Mouse (Mus musculus) hindbrain, embryonic 14.5 days (tissue): Measurements from ENCODE around the gene Atp1b3. TPM values are rescaled to one million over a fixed set of nuclear protein-coding genes. Genes with fewer than 3 reads are reported as not detected.

Experiments used
- ATAC-seq: fragments of 200-750 bp; cut with Nextera tagmentation; 2 replicates; pipeline ENCODE4 v1.8.0; 2017; ENCODE audit warnings: moderate number of reproducible peaks, mild to moderate bottlenecking, moderate TSS enrichment, moderate library complexity; ENCODE audit not compliant: low FRiP score
- DNase-seq: peaks from one replicate; pipeline ENCODE4 v3.0.0-alpha.2; 2015; ENCODE audit warnings: low spot score
- H3K27ac ChIP-seq: fragments of 300-500 bp; sonication (generic); 2 replicates; pipeline ENCODE4 v1.5.1; 2014; ENCODE audit warnings: mild to moderate bottlenecking, moderate library complexity
- H3K27me3 ChIP-seq: fragments of 300-500 bp; sonication (generic); 2 replicates; pipeline ENCODE4 v1.6.1; 2014; ENCODE audit warnings: mild to moderate bottlenecking, low read length, mixed read lengths; ENCODE audit not compliant: control insufficient read depth, insufficient read depth
- H3K36me3 ChIP-seq: fragments of 300-500 bp; sonication (generic); replicated peaks from 2 replicates; pipeline ENCODE4 v1.6.1; 2014; ENCODE audit not compliant: control insufficient read depth, insufficient read depth
- H3K4me1 ChIP-seq: fragments of 300-500 bp; sonication (generic); replicated peaks from 2 replicates; pipeline ENCODE4 v1.6.1; 2014; ENCODE audit warnings: antibody characterized with exemption, low read length, mixed read lengths; ENCODE audit not compliant: control insufficient read depth, insufficient read depth
- H3K4me2 ChIP-seq: fragments of 300-500 bp; sonication (generic); replicated peaks from 2 replicates; pipeline ENCODE4 v1.6.1; 2014; ENCODE audit warnings: mild to moderate bottlenecking, moderate library complexity
- H3K4me3 ChIP-seq: fragments of 300-500 bp; sonication (generic); replicated peaks from 2 replicates; pipeline ENCODE4 v1.5.1; 2014; ENCODE audit warnings: mild to moderate bottlenecking, low read length
- H3K9ac ChIP-seq: fragments of 300-500 bp; sonication (generic); 2 replicates; pipeline ENCODE4 v1.6.1; 2014
- H3K9me3 ChIP-seq: fragments of 300-500 bp; sonication (generic); 2 replicates; pipeline ENCODE4 v1.6.1; 2016; ENCODE audit warnings: low read length; ENCODE audit not compliant: control insufficient read depth
- WGBS: fragments of 180-500 bp; shearing (Covaris S2); extraction: QIAGEN DNeasy Blood & Tissue Kit; methylation state at CpG from one replicate; pipeline ENCODE4 v1.1.7; 2014; 5-methylcytosine and 5-hydroxymethylcytosine counted together
- polyA plus RNA-seq: library from polyadenylated mRNA; unstranded; fragments of >200 nt; fragmentation: Nextera tagmentation; extraction: Ambion mirVana; gene quantifications from 2 replicates; pipeline ENCODE4 v1.2.1, GENCODE M21; 2014

The Atp1b3 gene
- polyA plus RNA-seq, 1 experiment from 2014 or later, result 181 TPM

DNA sequence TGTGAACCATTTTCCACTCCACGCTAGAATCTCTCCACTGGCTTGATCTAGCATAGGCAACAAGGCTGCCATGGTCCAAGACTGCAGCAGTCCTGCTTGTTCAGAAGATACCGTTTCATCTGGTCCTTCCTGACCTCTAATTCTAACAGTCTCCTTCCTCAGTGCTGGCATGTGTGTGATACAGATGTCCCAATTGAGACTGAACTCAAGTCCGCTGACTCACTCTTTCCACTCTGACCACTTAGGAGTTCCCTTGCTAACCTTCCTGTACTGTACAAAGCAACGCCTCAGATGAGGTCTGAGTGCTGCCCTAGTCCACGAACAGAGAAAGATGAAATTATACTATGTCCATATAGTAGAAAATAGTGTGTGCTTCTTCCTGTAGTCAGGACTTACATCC is 28.9 kb upstream of the Atp1b3 start:
- ATAC-seq (no peak), DNase-seq (no peak)
- no peaks in the 10 kb centered on the region for H3K36me3 ChIP-seq
- H3K27ac ChIP-seq, result no peak overlapping the region
- no peaks in the 10 kb centered on the region for H3K4me1 ChIP-seq
- H3K9me3 ChIP-seq, result no peaks in the 10 kb centered on the region
- WGBS, result 90% methylated on average over 5 of the region's 5 CpGs
- no peaks in the 10 kb centered on the region for H3K27me3 ChIP-seq
- H3K4me3 ChIP-seq, result no peak overlapping the region
- no peak overlapping the region for H3K9ac ChIP-seq
- no peak overlapping the region for H3K4me2 ChIP-seq

DNA sequence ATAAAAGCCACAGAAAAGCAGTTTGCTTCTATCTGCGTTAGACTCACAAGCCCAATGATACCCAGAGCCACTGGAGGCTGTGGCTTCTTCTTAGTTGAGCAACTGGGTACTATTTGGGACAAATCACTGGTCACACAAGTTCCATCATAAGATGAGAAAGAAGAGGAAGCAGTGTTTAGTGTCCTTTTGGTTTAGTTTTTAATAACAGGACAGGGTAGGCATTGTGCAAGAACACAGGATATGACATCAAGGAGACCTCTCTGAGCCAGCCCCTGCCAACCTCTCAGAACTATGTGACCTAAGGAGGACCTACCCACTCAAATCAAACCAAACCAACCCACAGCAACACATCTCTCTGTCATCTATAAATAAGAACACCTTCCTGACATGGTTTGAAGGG is 27.7 kb upstream of the Atp1b3 start:
- H3K9me3 ChIP-seq, result no peaks in the 10 kb centered on the region
- WGBS, result 82% methylated on average over 1 of the region's 1 CpGs
- DNase-seq (no peak), ATAC-seq (no peak)
- H3K4me2 ChIP-seq, result no peak overlapping the region
- H3K27me3 ChIP-seq, result no peaks in the 10 kb centered on the region
- no peaks in the 10 kb centered on the region for H3K4me1 ChIP-seq
- H3K27ac ChIP-seq, result no peak overlapping the region
- no peaks in the 10 kb centered on the region for H3K36me3 ChIP-seq
- no peak overlapping the region for H3K9ac ChIP-seq
- no peak overlapping the region for H3K4me3 ChIP-seq

DNA sequence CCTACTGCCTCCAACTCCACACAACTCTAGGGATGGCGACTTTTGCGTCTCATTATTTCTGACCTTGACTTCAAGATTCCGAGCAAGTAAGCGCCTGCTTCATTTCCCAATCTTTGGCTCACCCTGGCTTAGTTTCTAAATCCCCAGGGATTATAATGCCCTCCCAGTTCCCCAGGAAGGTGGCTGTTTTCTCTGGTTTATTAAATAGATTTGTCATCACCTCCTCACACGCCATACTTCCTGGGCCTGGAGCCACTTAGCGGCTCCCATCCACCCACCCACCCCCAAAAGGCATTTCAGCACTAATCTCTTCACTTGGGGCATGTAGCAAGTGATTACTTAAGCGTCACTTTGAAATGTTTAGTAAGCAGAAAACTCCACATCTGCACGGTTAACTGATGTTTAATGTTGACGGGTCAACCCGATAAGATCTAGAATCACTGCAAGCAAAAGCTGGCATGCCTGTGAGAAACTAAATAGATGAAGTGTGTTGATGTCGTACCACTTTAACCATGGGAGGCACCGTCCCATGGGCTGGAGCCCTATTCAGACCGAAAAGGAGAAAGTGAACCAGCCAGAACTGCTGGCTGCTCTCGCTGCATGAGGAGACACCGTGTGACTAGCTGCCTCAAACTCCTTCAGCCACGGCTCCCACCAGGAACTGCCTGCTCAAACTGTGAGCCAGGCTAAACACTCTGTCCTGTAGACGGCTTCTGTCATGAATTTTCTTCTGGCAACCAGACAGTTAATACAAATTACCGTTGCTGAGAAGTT is 19.7 kb upstream of the Atp1b3 start:
- ATAC-seq, result no peak
- no peak for DNase-seq
- no peaks in the 10 kb centered on the region for H3K36me3 ChIP-seq
- 78% methylated on average over 18 of the region's 18 CpGs for WGBS
- no peaks in the 10 kb centered on the region for H3K9me3 ChIP-seq
- no peak overlapping the region for H3K27ac ChIP-seq
- H3K4me3 ChIP-seq, result no peak overlapping the region
- H3K4me2 ChIP-seq, result no peak overlapping the region
- no peaks in the 10 kb centered on the region for H3K27me3 ChIP-seq
- H3K4me1 ChIP-seq, result no peaks in the 10 kb centered on the region
- no peak overlapping the region for H3K9ac ChIP-seq

DNA sequence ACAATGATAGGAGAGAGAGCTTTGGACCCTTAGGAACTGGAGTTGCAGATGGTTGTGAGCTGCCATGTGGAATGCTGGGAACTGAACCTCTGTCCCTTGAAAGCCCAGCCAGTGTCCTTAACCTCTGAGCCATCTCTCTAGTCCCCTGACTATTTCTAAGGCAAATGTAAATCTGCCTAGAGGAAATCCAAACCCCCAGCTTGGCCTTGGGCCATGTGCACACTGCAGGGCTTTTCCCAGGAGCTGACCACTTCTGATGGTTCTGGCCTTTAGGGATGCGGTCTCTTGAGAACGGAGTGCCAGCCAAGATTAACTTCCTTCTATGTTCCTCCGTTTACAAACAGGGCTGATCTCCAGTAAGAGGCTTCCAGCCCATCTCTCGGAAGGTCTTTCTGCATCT is 18.5 kb upstream of the Atp1b3 start:
- no peak overlapping the region for H3K4me2 ChIP-seq

DNA sequence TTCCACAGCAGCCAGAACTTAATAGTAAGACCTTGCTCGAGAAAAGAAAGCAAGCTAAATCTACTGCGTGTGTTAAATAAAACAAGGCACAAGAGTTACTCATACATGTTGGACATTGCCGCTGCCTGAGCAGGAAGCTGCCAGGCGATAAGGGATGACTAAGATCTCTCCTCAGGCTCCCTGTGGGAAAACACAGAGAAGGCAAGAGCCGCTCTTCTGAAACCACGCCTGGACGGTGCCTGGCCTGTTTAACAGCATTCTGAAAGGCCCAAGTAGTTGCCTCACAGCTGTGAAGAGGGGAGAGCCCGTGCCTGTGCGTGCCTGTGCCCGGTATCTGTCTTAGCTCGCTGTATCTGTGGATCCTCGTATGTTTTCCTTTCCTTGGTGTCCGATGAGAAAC is 17.2 kb upstream of the Atp1b3 start:
- no peaks in the 10 kb centered on the region for H3K27me3 ChIP-seq
- no peak for ATAC-seq
- DNase-seq, result no peak
- H3K9ac ChIP-seq, result no peak overlapping the region
- no peaks in the 10 kb centered on the region for H3K4me1 ChIP-seq
- no peak overlapping the region for H3K27ac ChIP-seq
- H3K36me3 ChIP-seq, result no peaks in the 10 kb centered on the region
- H3K4me2 ChIP-seq, result no peak overlapping the region
- H3K4me3 ChIP-seq, result no peak overlapping the region
- H3K9me3 ChIP-seq, result no peaks in the 10 kb centered on the region
- 84% methylated on average over 13 of the region's 13 CpGs for WGBS

More for the DNA sequence above, 18.5 kb upstream of the Atp1b3 start:
- 85% methylated on average over 4 of the region's 4 CpGs for whole genome bisulfite sequencing
- ATAC-seq (no peak), DNase-seq (no peak)
- Histone ChIP-seq H3K27me3 (no peaks in the 10 kb centered on the region), H3K4me3 (no peak overlapping the region), H3K36me3 (no peaks in the 10 kb centered on the region), H3K27ac (no peak overlapping the region), H3K4me1 (no peaks in the 10 kb centered on the region), H3K9ac (no peak overlapping the region), H3K9me3 (no peaks in the 10 kb centered on the region)

DNA sequence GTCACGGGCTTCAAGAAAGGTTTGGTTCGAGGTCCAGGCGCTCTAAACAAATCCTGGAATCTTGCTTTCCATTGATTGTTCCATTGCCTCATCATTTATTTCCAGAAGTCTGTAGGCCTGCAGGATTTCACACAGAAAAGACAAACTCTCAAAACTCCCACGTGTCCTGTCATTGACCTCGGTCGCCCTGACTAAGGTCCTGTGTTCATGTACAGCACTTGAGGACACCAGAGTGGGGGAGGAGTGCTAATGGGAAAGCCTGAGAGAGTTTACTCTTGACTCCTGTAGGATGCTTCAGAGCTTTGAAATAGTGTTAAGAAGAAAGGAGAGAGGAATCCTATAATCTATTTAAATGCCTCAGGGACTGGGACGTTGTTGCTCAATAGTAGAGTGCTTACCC is 15.3 kb upstream of the Atp1b3 start:
- no peaks in the 10 kb centered on the region for H3K27me3 ChIP-seq
- DNase-seq (no peak), ATAC-seq (no peak)
- no peak overlapping the region for H3K4me2 ChIP-seq
- H3K9me3 ChIP-seq, result no peaks in the 10 kb centered on the region
- no peak overlapping the region for H3K4me3 ChIP-seq
- no peaks in the 10 kb centered on the region for H3K4me1 ChIP-seq
- WGBS, result 80% methylated on average over 7 of the region's 7 CpGs
- H3K36me3 ChIP-seq, result no peaks in the 10 kb centered on the region
- no peak overlapping the region for H3K27ac ChIP-seq
- no peak overlapping the region for H3K9ac ChIP-seq

DNA sequence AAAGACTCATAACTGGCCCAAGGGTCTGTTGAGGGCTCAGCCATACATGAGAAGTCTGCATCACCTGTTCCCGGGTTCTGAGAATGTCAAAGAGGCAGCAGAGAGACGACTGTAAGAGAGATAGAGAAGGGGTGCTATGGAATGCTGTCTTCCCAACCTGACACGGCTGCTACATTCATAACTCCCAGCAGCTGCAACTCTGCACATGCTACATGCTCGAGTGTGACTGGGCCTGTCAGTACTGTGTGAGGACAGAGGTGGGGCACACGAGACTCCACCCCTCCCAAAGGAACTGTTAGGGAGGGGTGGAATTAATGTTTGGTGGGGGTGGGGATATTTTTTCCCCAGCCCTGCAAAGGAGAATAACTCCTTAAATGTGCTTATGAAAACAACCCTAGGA is 14.5 kb upstream of the Atp1b3 start:
- no peak overlapping the region for H3K9ac ChIP-seq
- no peak overlapping the region for H3K27ac ChIP-seq
- H3K9me3 ChIP-seq, result no peaks in the 10 kb centered on the region
- DNase-seq (no peak), ATAC-seq (no peak)
- no peaks in the 10 kb centered on the region for H3K36me3 ChIP-seq
- no peak overlapping the region for H3K4me3 ChIP-seq
- 82% methylated on average over 5 of the region's 5 CpGs for WGBS
- H3K4me1 ChIP-seq, result no peaks in the 10 kb centered on the region
- H3K27me3 ChIP-seq, result no peaks in the 10 kb centered on the region
- no peak overlapping the region for H3K4me2 ChIP-seq

DNA sequence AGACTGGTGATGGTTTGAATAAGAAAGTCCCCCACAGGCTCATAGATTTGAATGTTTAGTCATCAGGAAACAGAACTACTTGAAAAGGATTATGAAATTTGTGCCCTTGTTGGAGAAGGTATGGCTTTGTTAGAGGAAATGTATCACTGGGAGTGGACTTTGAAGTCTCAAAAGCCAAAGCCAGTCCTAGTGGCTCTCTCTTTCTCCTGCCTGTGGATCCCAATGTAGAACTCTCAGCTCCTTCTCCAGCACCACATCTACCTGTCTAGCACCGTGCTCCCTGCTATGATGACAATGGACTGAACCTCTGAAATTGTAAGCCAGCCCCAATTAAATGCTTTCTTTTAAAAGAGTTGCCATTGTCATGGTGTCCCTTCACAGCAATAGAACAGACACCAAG is 12.9 kb upstream of the Atp1b3 start:
- WGBS, result 100% methylated on average over 1 of the region's 1 CpGs
- no peaks in the 10 kb centered on the region for H3K4me1 ChIP-seq
- ATAC-seq, result no peak

DNA sequence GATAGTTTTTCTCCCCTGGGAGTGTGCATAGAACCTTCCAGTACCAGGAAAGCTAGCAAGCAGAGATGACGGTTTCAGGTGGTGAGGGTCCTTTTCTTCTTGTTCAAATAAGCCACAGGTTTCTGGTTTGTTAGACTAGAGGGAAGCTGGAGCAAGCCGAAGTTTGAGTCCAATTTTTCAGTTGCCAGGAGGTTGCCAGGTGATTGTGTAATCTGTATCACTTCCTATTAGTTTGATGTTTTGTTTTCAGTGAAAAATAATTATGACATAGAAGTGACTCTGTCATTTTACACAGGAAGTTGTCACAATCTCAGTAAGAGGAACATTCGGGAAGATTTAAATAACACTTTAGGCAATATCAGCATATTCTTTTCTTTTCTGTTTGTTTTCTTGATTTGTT is 11.6 kb upstream of the Atp1b3 start:
- no peaks in the 10 kb centered on the region for H3K4me1 ChIP-seq
- H3K27me3 ChIP-seq, result no peaks in the 10 kb centered on the region
- H3K9ac ChIP-seq, result no peak overlapping the region
- WGBS, result 88% methylated on average over 3 of the region's 3 CpGs
- no peak overlapping the region for H3K4me3 ChIP-seq
- DNase-seq (no peak), ATAC-seq (no peak)
- no peak overlapping the region for H3K27ac ChIP-seq
- H3K36me3 ChIP-seq, result no peaks in the 10 kb centered on the region
- no peaks in the 10 kb centered on the region for H3K9me3 ChIP-seq
- H3K4me2 ChIP-seq, result no peak overlapping the region

More for the DNA sequence above, 12.9 kb upstream of the Atp1b3 start:
- Histone ChIP-seq H3K27me3 (no peaks in the 10 kb centered on the region), H3K27ac (no peak overlapping the region), H3K36me3 (no peaks in the 10 kb centered on the region), H3K9ac (no peak overlapping the region), H3K9me3 (no peaks in the 10 kb centered on the region), H3K4me3 (no peak overlapping the region), H3K4me2 (no peak overlapping the region)
- no peak for DNase-seq

DNA sequence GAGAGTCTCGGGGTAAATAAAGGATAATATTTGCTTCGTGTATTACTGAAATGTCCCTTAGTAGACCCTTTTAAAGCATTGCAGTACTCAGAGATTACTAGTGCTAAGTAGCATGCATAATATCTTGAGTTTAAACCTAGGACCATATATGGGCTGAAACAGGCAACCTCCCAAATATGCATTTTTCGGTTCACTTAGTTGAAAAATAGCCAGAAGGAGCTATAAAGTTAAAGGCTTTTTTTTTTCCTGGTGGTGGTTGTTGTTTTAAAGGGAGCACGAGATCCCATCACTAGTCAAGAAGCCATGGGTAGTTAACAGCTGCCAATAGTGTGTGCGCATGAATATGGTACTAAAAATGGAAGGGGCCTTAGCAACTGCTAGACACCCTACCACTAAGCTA is 6.8 kb upstream of the Atp1b3 start:
- Histone ChIP-seq H3K4me3 (no peak overlapping the region), H3K36me3 (no peaks in the 10 kb centered on the region), H3K4me1 (no peaks in the 10 kb centered on the region), H3K9ac (no peak overlapping the region), H3K9me3 (no peaks in the 10 kb centered on the region), H3K27me3 (no peaks in the 10 kb centered on the region), H3K27ac (no peak overlapping the region), H3K4me2 (no peak overlapping the region)
- no peak for DNase-seq
- WGBS, result 92% methylated on average over 5 of the region's 5 CpGs
- ATAC-seq, result no peak
